Mouse (Mus musculus): Measurements from ENCODE around the gene Eif3i. TPM values are rescaled to one million over a fixed set of nuclear protein-coding genes. Genes with fewer than 3 reads are reported as not detected.

Eif3i gene
- 187 and 204 TPM in 2 replicates for polyA plus RNA-seq (2016; fragmentation: Nextera tagmentation; extraction: Ambion mirVana)

GRCm38 (mm10) chr4:129600233-129601158 lies at the start of gene Eif3i, which contains the start of gene Tmem234:
TSS of gene Eif3i (minus strand) at chr4:129600648.
TSS of gene Tmem234 (plus strand) at chr4:129600668.
- peak within 1 kb of the TSS; percentile 81 for H3K9ac ChIP-seq
- peaks cover 31% of the 10 kb centered on the region for H3K4me1 ChIP-seq
- H3K4me2 ChIP-seq (replicated peaks) = peak within 1 kb of the TSS; percentile 87
- H3K4me3 ChIP-seq = peak within 1 kb of the TSS; percentile 98
- H3K27me3 ChIP-seq = no peaks in the 10 kb centered on the region
- WGBS = under 1% methylated on average over 71 of the region's 74 CpGs
- H3K36me3 ChIP-seq = peaks cover 47% of the 10 kb centered on the region
- peak; percentile 90 for ATAC-seq (ENCODE audit: low FRiP score)
- peak within 1 kb of the TSS; percentile 66 for H3K27ac ChIP-seq
- no peaks in the 10 kb centered on the region for H3K9me3 ChIP-seq (replicated peaks)

- 73% methylated on average over 1 of the region's 1 CpGs for WGBS
- no peak for ATAC-seq (ENCODE audit: low FRiP score)
- H3K9me3 ChIP-seq (replicated peaks) = no peaks in the 10 kb centered on the region
- peaks cover 89% of the 10 kb centered on the region for H3K36me3 ChIP-seq
- H3K4me3 ChIP-seq = no peak overlapping the region
- H3K4me2 ChIP-seq (replicated peaks) = no peak overlapping the region
- H3K9ac ChIP-seq = no peak overlapping the region
- no peak overlapping the region for H3K27ac ChIP-seq
- H3K4me1 ChIP-seq = no peaks in the 10 kb centered on the region
- no peaks in the 10 kb centered on the region for H3K27me3 ChIP-seq
These were observed 48.2 kb upstream of the Eif3i start for GRCm38 (mm10) chr4:129648656-129649055.

- Histone ChIP-seq H3K27me3 (no peaks in the 10 kb centered on the region), H3K4me1 (peaks cover 4% of the 10 kb centered on the region), H3K27ac (no peak overlapping the region), H3K9me3 (replicated peaks) (no peaks in the 10 kb centered on the region), H3K36me3 (peaks cover 59% of the 10 kb centered on the region), H3K9ac (no peak overlapping the region), H3K4me3 (no peak overlapping the region), H3K4me2 (replicated peaks) (no peak overlapping the region)
- 91% methylated on average over 6 of the region's 6 CpGs for WGBS
- ATAC-seq (ENCODE audit: low FRiP score) = no peak
These were observed 44.8 kb upstream of the Eif3i start for GRCm38 (mm10) chr4:129645204-129645603.

- no peak overlapping the region for H3K27ac ChIP-seq
These were observed 41.3 kb upstream of the Eif3i start for GRCm38 (mm10) chr4:129641756-129642155.

GRCm38 (mm10) chr4:129640638-129641467 lies 40.4 kb upstream of the Eif3i start, which contains the start of gene Txlna:
TSS of gene Txlna (minus strand) at chr4:129641065.
- ATAC-seq (ENCODE audit: low FRiP score) = peak; percentile 97
- peak within 1 kb of the TSS; percentile 89 for H3K4me2 ChIP-seq (replicated peaks)
- peak within 1 kb of the TSS; percentile 90 for H3K9ac ChIP-seq
- no peaks in the 10 kb centered on the region for H3K27me3 ChIP-seq
- H3K9me3 ChIP-seq (replicated peaks) = no peaks in the 10 kb centered on the region
- H3K4me3 ChIP-seq = peak within 1 kb of the TSS; percentile 58
- H3K36me3 ChIP-seq = peaks cover 52% of the 10 kb centered on the region
- under 1% methylated on average over 59 of the region's 60 CpGs for WGBS
- peak within 1 kb of the TSS; percentile 93 for H3K27ac ChIP-seq
- peaks cover 25% of the 10 kb centered on the region for H3K4me1 ChIP-seq

More at GRCm38 (mm10) chr4:129641756-129642155, 41.3 kb upstream of the Eif3i start:
- no peaks in the 10 kb centered on the region for H3K9me3 ChIP-seq (replicated peaks)
- H3K4me1 ChIP-seq = peaks cover 25% of the 10 kb centered on the region
- peak overlapping the region; percentile 89 for H3K4me2 ChIP-seq (replicated peaks)
- H3K27me3 ChIP-seq = no peaks in the 10 kb centered on the region
- H3K9ac ChIP-seq = no peak overlapping the region
- no peak overlapping the region for H3K4me3 ChIP-seq
- peaks cover 52% of the 10 kb centered on the region for H3K36me3 ChIP-seq
- WGBS = 64% methylated on average over 5 of the region's 5 CpGs
- ATAC-seq (ENCODE audit: low FRiP score) = no peak

- peak overlapping the region; percentile 58 for H3K4me3 ChIP-seq
- peaks cover 25% of the 10 kb centered on the region for H3K4me1 ChIP-seq
- H3K27me3 ChIP-seq = no peaks in the 10 kb centered on the region
- H3K36me3 ChIP-seq = peaks cover 50% of the 10 kb centered on the region
- peak overlapping the region; percentile 90 for H3K9ac ChIP-seq
- H3K27ac ChIP-seq = peak overlapping the region; percentile 93
- ATAC-seq (ENCODE audit: low FRiP score) = no peak
- peak overlapping the region; percentile 89 for H3K4me2 ChIP-seq (replicated peaks)
- H3K9me3 ChIP-seq (replicated peaks) = no peaks in the 10 kb centered on the region
- WGBS = 8% methylated on average over 17 of the region's 17 CpGs
These were observed 39.7 kb upstream of the Eif3i start for GRCm38 (mm10) chr4:129640101-129640637.

- Histone ChIP-seq H3K27ac (0 out of 2 replicates have a peak overlapping the region, but pooled peaks have one; percentile 7), H3K27me3 (no peaks in the 10 kb centered on the region), H3K4me2 (replicated peaks) (peak overlapping the region; percentile 89), H3K4me1 (peaks cover 25% of the 10 kb centered on the region), H3K36me3 (peaks cover 50% of the 10 kb centered on the region), H3K9me3 (replicated peaks) (no peaks in the 10 kb centered on the region), H3K9ac (peak overlapping the region; percentile 90), H3K4me3 (peak overlapping the region; percentile 58)
- 87% methylated on average over 15 of the region's 15 CpGs for WGBS
- ATAC-seq (ENCODE audit: low FRiP score) = no peak
These were observed 38.8 kb upstream of the Eif3i start for GRCm38 (mm10) chr4:129639221-129639620.

- H3K4me3 ChIP-seq = no peak overlapping the region
- H3K9ac ChIP-seq = no peak overlapping the region
- H3K27ac ChIP-seq = no peak overlapping the region
- H3K4me1 ChIP-seq = peaks cover 8% of the 10 kb centered on the region
- H3K4me2 ChIP-seq (replicated peaks) = no peak overlapping the region
- no peak for ATAC-seq (ENCODE audit: low FRiP score)
- H3K9me3 ChIP-seq (replicated peaks) = no peaks in the 10 kb centered on the region
- peaks cover 96% of the 10 kb centered on the region for H3K36me3 ChIP-seq
- 96% methylated on average over 6 of the region's 6 CpGs for WGBS
- H3K27me3 ChIP-seq = no peaks in the 10 kb centered on the region
These were observed 33.4 kb upstream of the Eif3i start for GRCm38 (mm10) chr4:129633852-129634251.

GRCm38 (mm10) chr4:129631867-129632266 lies 31.4 kb upstream of the Eif3i start:
- Histone ChIP-seq H3K36me3 (peaks cover 98% of the 10 kb centered on the region), H3K9ac (no peak overlapping the region), H3K4me1 (no peaks in the 10 kb centered on the region), H3K9me3 (replicated peaks) (no peaks in the 10 kb centered on the region), H3K4me3 (no peak overlapping the region), H3K27ac (no peak overlapping the region), H3K27me3 (no peaks in the 10 kb centered on the region), H3K4me2 (replicated peaks) (no peak overlapping the region)
- ATAC-seq (ENCODE audit: low FRiP score) = no peak
- 96% methylated on average over 12 of the region's 12 CpGs for WGBS

GRCm38 (mm10) chr4:129630944-129631343 lies 30.5 kb upstream of the Eif3i start:
- no peak for ATAC-seq (ENCODE audit: low FRiP score)
- WGBS = 87% methylated on average over 4 of the region's 4 CpGs

GRCm38 (mm10) chr4:129626035-129626434 lies 25.6 kb upstream of the Eif3i start:
- Histone ChIP-seq H3K27ac (no peak overlapping the region), H3K9ac (no peak overlapping the region), H3K4me1 (peaks cover 31% of the 10 kb centered on the region), H3K4me3 (no peak overlapping the region), H3K36me3 (peaks cover 47% of the 10 kb centered on the region), H3K27me3 (no peaks in the 10 kb centered on the region), H3K9me3 (replicated peaks) (no peaks in the 10 kb centered on the region), H3K4me2 (replicated peaks) (no peak overlapping the region)
- 79% methylated on average over 6 of the region's 6 CpGs for WGBS
- ATAC-seq (ENCODE audit: low FRiP score) = no peak

More at GRCm38 (mm10) chr4:129630944-129631343, 30.5 kb upstream of the Eif3i start:
- no peak overlapping the region for H3K4me3 ChIP-seq
- no peak overlapping the region for H3K4me2 ChIP-seq (replicated peaks)
- H3K27ac ChIP-seq = no peak overlapping the region
- H3K9ac ChIP-seq = no peak overlapping the region
- H3K9me3 ChIP-seq (replicated peaks) = no peaks in the 10 kb centered on the region
- H3K36me3 ChIP-seq = peaks cover 95% of the 10 kb centered on the region
- no peaks in the 10 kb centered on the region for H3K27me3 ChIP-seq
- H3K4me1 ChIP-seq = no peaks in the 10 kb centered on the region
